Mouse (Mus musculus) heart, postnatal 0 days (tissue): ENCODE data around the gene 4931414P19Rik. TPM values are rescaled to one million over a fixed set of nuclear protein-coding genes. Genes with fewer than 3 reads are reported as not detected.
A peak's percentile ranks its signal among the peaks of the same experiment; 100 is the strongest.

Source experiments
- ATAC-seq: fragments of 200-750 bp; cut with Nextera tagmentation; 2 replicates; pipeline ENCODE4 v1.8.0; 2017; ENCODE audit warnings: low read depth, moderate number of reproducible peaks, moderate library complexity; ENCODE audit not compliant: insufficient read depth
- DNase-seq: peaks from one replicate; pipeline ENCODE4 v3.0.0-alpha.2; 2016; ENCODE audit warnings: low spot score
- H3K27ac ChIP-seq: fragments of 300-500 bp; sonication (generic); 2 replicates; pipeline ENCODE4 v1.5.1; 2014; ENCODE audit warnings: low read depth, mild to moderate bottlenecking
- H3K27me3 ChIP-seq: fragments of 300-500 bp; sonication (generic); 2 replicates; pipeline ENCODE4 v1.6.1; 2014; ENCODE audit warnings: low read length, mixed read lengths; ENCODE audit not compliant: control insufficient read depth, insufficient read depth
- H3K36me3 ChIP-seq: fragments of 300-500 bp; sonication (generic); replicated peaks from 2 replicates; pipeline ENCODE4 v1.6.1; 2014; ENCODE audit warnings: low read length, mixed read lengths; ENCODE audit not compliant: control insufficient read depth, insufficient read depth
- H3K4me1 ChIP-seq: fragments of 300-500 bp; sonication (generic); 2 replicates; pipeline ENCODE4 v1.6.1; 2014; ENCODE audit warnings: antibody characterized with exemption; ENCODE audit not compliant: control insufficient read depth, insufficient read depth
- H3K4me2 ChIP-seq: fragments of 300-500 bp; sonication (generic); 2 replicates; pipeline ENCODE4 v1.6.1; 2014; ENCODE audit warnings: low read depth, mild to moderate bottlenecking, low read length, moderate library complexity
- H3K4me3 ChIP-seq: fragments of 300-500 bp; sonication (generic); 2 replicates; pipeline ENCODE4 v1.5.1; 2014; ENCODE audit warnings: low read depth, low read length
- H3K9ac ChIP-seq: fragments of 300-500 bp; sonication (generic); replicated peaks from 2 replicates; pipeline ENCODE4 v1.6.1; 2014; ENCODE audit warnings: low read depth, low read length, mixed read lengths
- H3K9me3 ChIP-seq: fragments of 300-500 bp; sonication (generic); replicated peaks from 2 replicates; pipeline ENCODE4 v1.6.1; 2016; ENCODE audit warnings: low read length; ENCODE audit not compliant: control insufficient read depth
- CTCF ChIP-seq: IDR thresholded peaks from 2 replicates; pipeline ENCODE4 v1.5.1; 2016; ENCODE audit warnings: antibody characterized with exemption, control low read depth, low read depth
- EP300 ChIP-seq: IDR thresholded peaks from 2 replicates; pipeline ENCODE4 v1.6.1; 2016; ENCODE audit warnings: antibody characterized with exemption, low read depth
- WGBS: fragments of 180-500 bp; shearing (Covaris S2); extraction: QIAGEN DNeasy Blood & Tissue Kit; methylation state at CpG from one replicate; pipeline ENCODE4 v1.1.7; 2014; 5-methylcytosine and 5-hydroxymethylcytosine counted together
- polyA plus RNA-seq: library from polyadenylated mRNA; unstranded; fragments of >200 nt; fragmentation: Nextera tagmentation; extraction: Ambion mirVana; gene quantifications from 2 replicates; pipeline ENCODE4 v1.2.1, GENCODE M21; 2015
- total RNA-seq: library from RNA; depleted of rRNA; stranded (reverse); fragments of >200 nt; gene quantifications from 2 replicates; pipeline ENCODE4 v1.2.3, GENCODE M21; 2014; ENCODE audit warnings: low replicate concordance

4931414P19Rik gene
- total and polyA plus RNA-seq, 2 experiments from 2014 or later = 4.0 to 12.4 TPM

DNA sequence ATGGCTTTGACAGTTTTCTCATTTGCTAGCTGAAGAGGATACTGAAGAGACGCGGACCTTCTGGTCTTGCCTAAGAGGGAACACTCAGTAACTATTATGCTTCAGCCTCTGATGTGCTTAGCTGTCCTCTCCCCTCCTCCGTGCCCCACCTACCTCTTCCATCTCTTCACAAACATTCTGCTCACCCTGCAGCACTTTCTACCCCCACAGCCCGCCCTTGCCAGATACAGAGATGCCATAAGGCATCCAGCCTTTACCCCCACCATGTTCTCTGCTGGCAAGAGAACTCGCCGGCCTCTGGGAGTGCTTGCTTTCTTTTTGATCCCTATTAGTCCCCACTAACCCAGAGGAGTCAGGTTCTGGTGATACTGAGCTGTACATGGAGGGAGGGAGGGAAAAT, 4.9 kb upstream of the 4931414P19Rik start:
- Histone ChIP-seq H3K9me3 (no peaks in the 10 kb centered on the region), H3K4me2 (no peak overlapping the region), H3K4me1 (no peaks in the 10 kb centered on the region), H3K36me3 (peaks cover 27% of the 10 kb centered on the region), H3K9ac (no peak overlapping the region), H3K27ac (no peak overlapping the region), H3K27me3 (no peaks in the 10 kb centered on the region), H3K4me3 (no peak overlapping the region)
- DNase-seq = no peak
- no peak for ATAC-seq
- WGBS = 81% methylated on average over 6 of the region's 6 CpGs
- no peak for TF ChIP-seq EP300
- TF ChIP-seq CTCF = no peak

DNA sequence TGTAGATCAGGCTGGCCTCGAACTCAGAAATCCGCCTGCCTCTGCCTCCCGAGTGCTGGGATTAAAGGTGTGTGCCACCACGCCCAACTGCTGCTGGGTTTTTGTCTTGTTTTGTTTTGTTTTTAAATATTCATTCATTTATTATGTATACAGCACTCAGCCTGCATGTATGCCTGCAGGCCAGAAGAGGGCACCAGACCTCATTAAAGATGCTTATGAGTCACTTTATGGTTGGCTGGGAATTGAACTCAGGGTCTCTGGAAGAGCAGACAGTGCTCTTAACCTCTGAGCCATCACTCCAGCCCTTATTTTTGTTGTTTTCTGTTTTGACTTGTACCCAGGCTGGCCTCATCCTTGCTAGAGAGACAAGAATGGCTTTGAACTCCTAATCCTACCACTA, 4.2 kb upstream of the 4931414P19Rik start:
- Histone ChIP-seq H3K27ac (no peak overlapping the region), H3K9ac (no peak overlapping the region), H3K4me2 (no peak overlapping the region), H3K4me3 (no peak overlapping the region), H3K9me3 (no peaks in the 10 kb centered on the region), H3K36me3 (peaks cover 21% of the 10 kb centered on the region), H3K27me3 (no peaks in the 10 kb centered on the region), H3K4me1 (no peaks in the 10 kb centered on the region)
- no peak for DNase-seq
- no peak for ATAC-seq
- WGBS = 84% methylated on average over 4 of the region's 4 CpGs
- TF ChIP-seq CTCF = peak; percentile 45
- TF ChIP-seq EP300 = no peak

DNA sequence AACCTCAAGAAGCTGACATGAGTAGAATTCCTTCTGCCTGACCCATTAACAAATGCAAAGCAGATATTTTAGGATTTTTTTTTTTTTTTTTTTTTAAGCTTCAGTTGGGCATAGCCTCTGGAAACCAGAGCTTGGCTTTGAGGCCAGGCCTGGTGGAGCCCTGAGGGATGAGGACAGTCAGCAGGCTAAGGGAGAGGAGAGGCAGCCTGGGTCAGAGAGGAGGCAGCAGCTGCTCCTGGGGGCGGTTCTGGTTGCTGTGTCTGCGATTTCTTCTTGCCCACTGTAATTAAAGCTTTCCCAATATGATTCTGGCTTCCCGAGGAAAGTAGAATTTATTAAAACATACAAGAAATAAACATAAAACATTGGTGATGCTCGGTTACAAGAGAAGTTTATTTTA, 3.5 kb upstream of the 4931414P19Rik start:
- H3K27ac ChIP-seq = no peak overlapping the region
- H3K4me2 ChIP-seq = no peak overlapping the region
- no peaks in the 10 kb centered on the region for H3K9me3 ChIP-seq
- H3K36me3 ChIP-seq = peaks cover 18% of the 10 kb centered on the region
- ATAC-seq = no peak
- H3K9ac ChIP-seq = no peak overlapping the region
- DNase-seq = no peak
- H3K4me1 ChIP-seq = no peaks in the 10 kb centered on the region
- H3K4me3 ChIP-seq = no peak overlapping the region
- 75% methylated on average over 4 of the region's 4 CpGs for WGBS
- H3K27me3 ChIP-seq = no peaks in the 10 kb centered on the region
- no peak for TF ChIP-seq EP300
- no peak for TF ChIP-seq CTCF

DNA sequence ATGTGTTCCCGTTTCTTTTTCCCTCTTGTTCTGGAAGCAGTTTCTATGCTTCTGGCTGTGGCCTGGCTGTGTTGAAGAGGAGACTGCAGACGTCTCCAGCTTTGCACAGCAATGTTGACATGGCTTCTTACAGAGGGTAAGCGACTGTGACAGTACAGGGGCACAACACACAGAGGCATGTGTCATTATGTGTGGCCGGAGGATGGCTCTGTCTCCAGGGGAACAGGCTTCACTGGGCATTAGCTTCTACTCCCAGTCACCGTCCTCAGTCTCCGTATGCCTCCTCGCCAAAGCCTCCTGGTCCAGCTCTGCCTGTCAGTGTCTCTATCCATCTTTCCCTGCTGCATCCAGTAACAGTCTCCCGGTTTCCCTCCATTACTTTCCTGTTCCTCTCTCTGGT, 1.4 kb upstream of the 4931414P19Rik start:
- Histone ChIP-seq H3K4me3 (no peak overlapping the region), H3K36me3 (0 out of 2 replicates have a peak, but pooled peaks cover 6% of the 10 kb centered on the region)
- no peak for ATAC-seq

DNA sequence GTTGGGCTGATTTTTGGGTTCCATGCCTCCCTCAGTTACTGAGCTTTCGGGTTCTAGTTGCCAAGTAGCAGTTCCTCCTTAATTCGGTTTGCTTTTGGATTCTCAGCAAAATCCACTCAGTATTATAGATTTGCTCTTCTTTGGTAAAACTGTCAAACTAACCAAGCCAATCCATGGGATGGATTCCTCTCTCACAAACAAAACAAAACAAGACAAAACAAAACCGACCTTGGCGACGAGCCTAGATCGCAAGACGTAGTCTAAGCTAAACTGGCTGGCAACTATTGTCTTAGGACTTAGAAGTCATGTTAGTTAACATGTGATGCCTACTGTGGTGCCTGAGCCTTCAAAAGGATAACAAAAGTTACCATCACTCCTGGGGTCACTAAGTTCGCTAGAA, 2.1 kb downstream of the 4931414P19Rik start:
- Histone ChIP-seq H3K9me3 (no peaks in the 10 kb centered on the region), H3K4me1 (no peaks in the 10 kb centered on the region), H3K36me3 (no peaks in the 10 kb centered on the region), H3K27ac (peak overlapping the region; percentile 90), H3K9ac (no peak overlapping the region), H3K27me3 (no peaks in the 10 kb centered on the region), H3K4me3 (peak overlapping the region; percentile 56), H3K4me2 (peak overlapping the region; percentile 52; the same call in 1 of the 2 replicates)
- TF ChIP-seq EP300 = no peak
- TF ChIP-seq CTCF = no peak
- ATAC-seq = no peak
- DNase-seq = no peak
- 84% methylated on average over 8 of the region's 8 CpGs for WGBS

More for the DNA sequence above, 1.4 kb upstream of the 4931414P19Rik start:
- 64% methylated on average over 8 of the region's 8 CpGs for WGBS
- Histone ChIP-seq H3K27me3 (no peaks in the 10 kb centered on the region), H3K9me3 (no peaks in the 10 kb centered on the region), H3K4me2 (no peak overlapping the region), H3K9ac (no peak overlapping the region), H3K4me1 (no peaks in the 10 kb centered on the region), H3K27ac (no peak overlapping the region)
- DNase-seq = no peak
- TF ChIP-seq CTCF (no peak), EP300 (no peak)

DNA sequence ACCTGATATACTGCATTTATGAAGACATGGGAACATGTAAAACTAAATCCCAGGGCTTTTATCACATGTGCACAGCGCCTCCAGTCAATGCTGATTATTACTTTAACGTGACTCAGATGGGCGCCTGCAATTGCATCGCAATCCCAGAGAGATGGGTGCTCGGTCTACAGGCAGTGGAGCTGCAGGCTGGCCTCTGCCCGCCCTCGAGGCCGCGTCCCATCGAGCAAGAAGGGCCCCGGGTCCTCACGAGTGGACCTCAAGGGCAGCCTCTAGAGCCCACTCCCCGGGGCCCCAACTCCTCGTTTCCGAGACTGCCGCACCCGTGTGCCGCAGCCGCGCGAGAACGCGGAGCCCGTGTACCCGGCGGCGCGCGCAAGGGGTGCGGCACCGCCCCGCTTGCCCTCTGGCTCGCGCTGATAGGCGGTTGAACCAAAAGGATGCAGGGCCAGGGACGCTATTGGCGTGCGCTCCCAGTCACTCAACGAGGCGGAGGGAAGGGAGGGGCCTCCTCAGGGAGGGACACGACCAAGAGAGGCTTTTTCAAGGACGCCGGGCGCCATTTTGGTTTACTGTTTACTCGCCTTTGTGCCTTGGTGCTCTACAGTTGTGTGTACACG, 2.6 kb downstream of the 4931414P19Rik start:
- no peaks in the 10 kb centered on the region for H3K36me3 ChIP-seq
- ATAC-seq = peak; percentile 100
- no peaks in the 10 kb centered on the region for H3K4me1 ChIP-seq
- peak overlapping the region; percentile 56 for H3K4me3 ChIP-seq
- no peaks in the 10 kb centered on the region for H3K27me3 ChIP-seq
- TF ChIP-seq EP300 (no peak), CTCF (no peak)
- H3K9me3 ChIP-seq = no peaks in the 10 kb centered on the region
- WGBS = under 1% methylated on average over 45 of the region's 46 CpGs
- DNase-seq = peak; percentile 97
- H3K27ac ChIP-seq = peak overlapping the region; percentile 90
- H3K9ac ChIP-seq = peak overlapping the region; percentile 60
- H3K4me2 ChIP-seq = peak overlapping the region; percentile 52
